Mouse (Mus musculus): ENCODE measurements around the gene Odf3l1. TPM values are rescaled to one million over a fixed set of nuclear protein-coding genes. Genes with fewer than 3 reads are reported as not detected.

Gene Odf3l1
- polyA plus RNA-seq, 1 experiment, result 1.7 TPM

- H3K4me3 ChIP-seq (replicated peaks; ENCODE audit: extremely low read depth, low read depth, low read length), result no peak overlapping the region
- 69% methylated on average over 6 of the region's 6 CpGs for WGBS
- TF ChIP-seq CTCF (IDR thresholded peaks at IDR 0.05; ENCODE audit: insufficient read depth, low read length) (no peak), POLR2A (IDR thresholded peaks at IDR 0.05; ENCODE audit: borderline replicate concordance, extremely low read depth, low read depth, low read length) (no peak)
- no peaks in the 10 kb centered on the region for H3K4me1 ChIP-seq (ENCODE audit: control insufficient read depth, insufficient read depth, low read length)
- no peak for DNase-seq
Measured at GRCm38 (mm10) chr9:56807990-56808389, 56.5 kb downstream of the Odf3l1 start.

- TF ChIP-seq CTCF (IDR thresholded peaks at IDR 0.05; ENCODE audit: insufficient read depth, low read length), result no peak
- no peak for TF ChIP-seq POLR2A (IDR thresholded peaks at IDR 0.05; ENCODE audit: borderline replicate concordance, extremely low read depth, low read depth, low read length)
- DNase-seq, result no peak
- Histone ChIP-seq H3K4me1 (ENCODE audit: control insufficient read depth, insufficient read depth, low read length) (no peaks in the 10 kb centered on the region), H3K4me3 (replicated peaks; ENCODE audit: extremely low read depth, low read depth, low read length) (no peak overlapping the region)
- WGBS, result 87% methylated on average over 7 of the region's 7 CpGs
Measured at GRCm38 (mm10) chr9:56803146-56803545, 61.3 kb downstream of the Odf3l1 start.

Other genes with a start within 250 kb of the Odf3l1 start
- 4.4 and 6.8 TPM in 2 replicates for gene Lingo1, start 68.2 kb downstream of the Odf3l1 start, polyA plus RNA-seq (2012; rRNA removed)
- 19.5 and 21.2 TPM in 2 replicates for gene Cspg4, start 354 bp upstream of the Odf3l1 start, polyA plus RNA-seq (2012; rRNA removed)
- gene Snx33, start 63.7 kb upstream of the Odf3l1 start, polyA plus RNA-seq (2012; rRNA removed), result 22.4 and 23.6 TPM in 2 replicates
- gene Imp3, start 72.8 kb upstream of the Odf3l1 start, polyA plus RNA-seq (2012; rRNA removed), result 195 and 264 TPM in 2 replicates
- 3.8 and 5.0 TPM in 2 replicates for gene Snupn, start 86.2 kb upstream of the Odf3l1 start, polyA plus RNA-seq (2012; rRNA removed)
- gene Ptpn9, start 130.2 kb upstream of the Odf3l1 start, polyA plus RNA-seq (2012; rRNA removed), result 30.3 and 35.4 TPM in 2 replicates
- gene Sin3a, start 207.4 kb upstream of the Odf3l1 start, polyA plus RNA-seq (2012; rRNA removed), result 68.4 and 82.1 TPM in 2 replicates